Mouse (Mus musculus) forebrain, embryonic 11.5 days (tissue): ENCODE data around the gene Mrpl42. TPM values are rescaled to one million over a fixed set of nuclear protein-coding genes. Genes with fewer than 3 reads are reported as not detected.

Source experiments
- ATAC-seq: fragments of 200-750 bp; cut with Nextera tagmentation; replicated peaks from 2 replicates; pipeline ENCODE4 v1.8.0; 2017; ENCODE audit warnings: moderate TSS enrichment; ENCODE audit not compliant: low FRiP score
- DNase-seq: peaks from one replicate; pipeline ENCODE4 v3.0.0-alpha.2; 2017; ENCODE audit warnings: low spot score
- H3K27ac ChIP-seq: fragments of 300-500 bp; sonication (generic); 2 replicates; pipeline ENCODE4 v1.5.1; 2014; ENCODE audit warnings: low read depth, low read length
- H3K27me3 ChIP-seq: fragments of 300-500 bp; sonication (generic); 2 replicates; pipeline ENCODE4 v1.6.1; 2014; ENCODE audit warnings: mild to moderate bottlenecking, low read length, mixed read lengths; ENCODE audit not compliant: control insufficient read depth, insufficient read depth
- H3K36me3 ChIP-seq: fragments of 300-500 bp; sonication (generic); 2 replicates; pipeline ENCODE4 v1.6.1; 2014; ENCODE audit warnings: mild to moderate bottlenecking, low read length, moderate library complexity, mixed read lengths; ENCODE audit not compliant: control insufficient read depth, insufficient read depth
- H3K4me1 ChIP-seq: fragments of 300-500 bp; sonication (generic); replicated peaks from 2 replicates; pipeline ENCODE4 v1.6.1; 2014; ENCODE audit warnings: low read length, mixed read lengths; ENCODE audit not compliant: control insufficient read depth, insufficient read depth
- H3K4me2 ChIP-seq: fragments of 300-500 bp; sonication (generic); 2 replicates; pipeline ENCODE4 v1.6.1; 2014; ENCODE audit warnings: low read depth, mild to moderate bottlenecking, low read length, moderate library complexity, mixed read lengths; ENCODE audit not compliant: severe bottlenecking
- H3K4me3 ChIP-seq: fragments of 300-500 bp; sonication (generic); 2 replicates; pipeline ENCODE4 v1.5.1; 2014; ENCODE audit warnings: low read depth, low read length
- H3K9ac ChIP-seq: fragments of 300-500 bp; sonication (generic); 2 replicates; pipeline ENCODE4 v1.6.1; 2014; ENCODE audit warnings: low read length
- H3K9me3 ChIP-seq: fragments of 300-500 bp; sonication (generic); 2 replicates; pipeline ENCODE4 v1.6.1; 2016; ENCODE audit warnings: low read length, mixed read lengths; ENCODE audit not compliant: control insufficient read depth
- WGBS: fragments of 180-500 bp; shearing (Covaris S2); extraction: QIAGEN DNeasy Blood & Tissue Kit; methylation state at CpG from one replicate; pipeline ENCODE4 v1.1.7; 2014; 5-methylcytosine and 5-hydroxymethylcytosine counted together
- polyA plus RNA-seq: library from polyadenylated mRNA; unstranded; fragments of >200 nt; fragmentation: Nextera tagmentation; extraction: Ambion mirVana; gene quantifications from 2 replicates; pipeline ENCODE4 v1.2.1, GENCODE M21; 2014

Mrpl42 gene
- polyA plus RNA-seq, 1 experiment from 2014 or later: 345 TPM

DNA sequence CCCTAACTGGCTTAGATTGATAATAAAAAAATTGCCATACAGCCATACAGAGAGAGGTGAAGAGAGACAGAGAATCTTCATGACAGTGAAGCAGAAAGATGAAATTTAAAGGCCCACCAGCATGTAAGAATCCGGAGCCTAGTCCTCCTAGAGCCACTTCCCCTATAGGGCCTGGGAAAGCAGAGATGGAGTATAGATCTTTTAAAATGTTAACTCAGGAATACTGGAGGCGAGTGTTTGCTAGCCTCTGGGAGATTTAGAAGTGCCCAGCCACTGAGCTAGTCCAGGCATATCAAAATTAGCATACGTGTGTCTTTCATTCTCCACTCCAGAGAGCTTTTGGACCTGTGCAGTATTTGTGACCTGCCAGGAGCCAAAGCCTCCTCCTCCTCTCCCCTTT lies 7.5 kb upstream of the Mrpl42 start:
- H3K4me3 ChIP-seq: no peak overlapping the region
- H3K4me2 ChIP-seq: no peak overlapping the region
- peaks cover 2% of the 10 kb centered on the region; the same call in 1 of the 2 replicates for H3K4me1 ChIP-seq
- no peaks in the 10 kb centered on the region for H3K27me3 ChIP-seq
- H3K27ac ChIP-seq: no peak overlapping the region
- H3K9me3 ChIP-seq: peaks cover 2% of the 10 kb centered on the region; the same call in 1 of the 2 replicates
- 76% methylated on average over 3 of the region's 3 CpGs for WGBS
- no peak for DNase-seq
- ATAC-seq: no peak
- H3K9ac ChIP-seq: no peak overlapping the region
- no peaks in the 10 kb centered on the region for H3K36me3 ChIP-seq

DNA sequence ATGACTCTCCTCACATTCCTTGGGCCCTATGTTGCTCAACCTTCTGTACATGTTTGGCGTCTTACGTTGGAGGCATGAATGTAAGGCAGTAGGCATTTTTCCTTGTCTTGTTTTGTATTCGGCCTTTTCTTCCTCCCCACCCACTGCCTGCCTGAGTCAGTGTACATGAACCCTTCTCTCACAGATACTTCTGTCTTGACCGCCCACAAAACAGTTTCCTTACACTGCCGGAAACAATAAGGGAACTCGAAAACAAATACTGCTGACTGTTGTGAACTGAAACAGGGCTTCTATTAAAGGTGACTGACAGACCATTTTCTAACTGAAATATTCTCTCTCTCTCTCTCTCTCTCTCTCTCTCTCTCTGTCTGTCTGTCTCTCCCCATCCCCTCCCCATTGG lies 7.1 kb upstream of the Mrpl42 start:
- H3K9ac ChIP-seq: no peak overlapping the region
- no peak overlapping the region for H3K27ac ChIP-seq
- no peaks in the 10 kb centered on the region for H3K27me3 ChIP-seq
- DNase-seq: no peak
- H3K9me3 ChIP-seq: peaks cover 2% of the 10 kb centered on the region; the same call in 1 of the 2 replicates
- no peak for ATAC-seq
- H3K4me3 ChIP-seq: no peak overlapping the region
- 79% methylated on average over 6 of the region's 6 CpGs for WGBS
- no peak overlapping the region for H3K4me2 ChIP-seq
- H3K36me3 ChIP-seq: no peaks in the 10 kb centered on the region
- no peaks in the 10 kb centered on the region for H3K4me1 ChIP-seq

DNA sequence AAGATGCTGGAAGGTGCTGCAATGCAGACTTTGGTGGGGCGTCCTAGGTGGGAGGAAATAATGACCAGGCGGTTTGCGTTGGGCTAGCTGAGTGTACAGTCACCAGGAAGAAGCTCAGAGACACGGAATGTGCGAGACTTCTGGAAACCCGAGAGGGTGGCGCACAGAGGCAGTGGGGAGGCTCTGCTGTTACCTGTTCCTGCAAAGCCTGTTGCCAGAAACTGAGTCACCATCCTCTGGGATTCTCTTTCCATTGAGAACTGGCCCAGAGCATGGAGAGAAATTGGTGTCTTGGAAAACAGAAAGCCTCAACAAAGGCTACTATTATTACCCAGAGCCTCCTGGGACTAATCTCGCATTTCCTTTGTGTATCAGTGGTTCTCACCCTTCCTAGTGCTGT lies 6.4 kb upstream of the Mrpl42 start:
- ATAC-seq (no peak), DNase-seq (no peak)
- H3K36me3 ChIP-seq: no peaks in the 10 kb centered on the region
- no peaks in the 10 kb centered on the region for H3K4me1 ChIP-seq
- H3K9me3 ChIP-seq: peaks cover 2% of the 10 kb centered on the region; the same call in 1 of the 2 replicates
- no peak overlapping the region for H3K9ac ChIP-seq
- H3K4me2 ChIP-seq: no peak overlapping the region
- H3K4me3 ChIP-seq: no peak overlapping the region
- no peak overlapping the region for H3K27ac ChIP-seq
- H3K27me3 ChIP-seq: no peaks in the 10 kb centered on the region
- 85% methylated on average over 8 of the region's 8 CpGs for WGBS

DNA sequence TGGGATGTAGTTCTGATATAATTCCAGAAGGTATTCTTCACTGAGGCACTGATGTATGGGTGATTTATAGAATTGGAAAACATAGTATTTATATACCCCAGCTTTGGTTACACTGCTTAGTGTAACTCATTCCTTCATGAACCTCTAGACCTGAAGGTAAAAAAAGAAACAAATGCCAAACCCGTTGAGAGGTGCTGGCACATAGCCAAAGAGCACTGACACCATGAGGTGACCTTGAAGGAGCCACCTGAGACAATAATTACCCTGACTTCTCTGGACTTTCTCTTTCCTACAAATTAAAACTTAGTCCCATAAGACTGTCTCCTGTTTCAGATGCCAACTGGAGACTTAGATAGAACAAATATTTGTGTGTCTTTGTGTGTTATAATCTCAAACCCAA lies 2.6 kb upstream of the Mrpl42 start:
- Histone ChIP-seq H3K4me2 (no peak overlapping the region), H3K9ac (no peak overlapping the region), H3K4me3 (no peak overlapping the region), H3K27ac (no peak overlapping the region), H3K9me3 (no peaks in the 10 kb centered on the region), H3K4me1 (peaks cover 6% of the 10 kb centered on the region), H3K36me3 (no peaks in the 10 kb centered on the region), H3K27me3 (no peaks in the 10 kb centered on the region)
- 68% methylated on average over 1 of the region's 1 CpGs for WGBS
- DNase-seq: no peak
- no peak for ATAC-seq

DNA sequence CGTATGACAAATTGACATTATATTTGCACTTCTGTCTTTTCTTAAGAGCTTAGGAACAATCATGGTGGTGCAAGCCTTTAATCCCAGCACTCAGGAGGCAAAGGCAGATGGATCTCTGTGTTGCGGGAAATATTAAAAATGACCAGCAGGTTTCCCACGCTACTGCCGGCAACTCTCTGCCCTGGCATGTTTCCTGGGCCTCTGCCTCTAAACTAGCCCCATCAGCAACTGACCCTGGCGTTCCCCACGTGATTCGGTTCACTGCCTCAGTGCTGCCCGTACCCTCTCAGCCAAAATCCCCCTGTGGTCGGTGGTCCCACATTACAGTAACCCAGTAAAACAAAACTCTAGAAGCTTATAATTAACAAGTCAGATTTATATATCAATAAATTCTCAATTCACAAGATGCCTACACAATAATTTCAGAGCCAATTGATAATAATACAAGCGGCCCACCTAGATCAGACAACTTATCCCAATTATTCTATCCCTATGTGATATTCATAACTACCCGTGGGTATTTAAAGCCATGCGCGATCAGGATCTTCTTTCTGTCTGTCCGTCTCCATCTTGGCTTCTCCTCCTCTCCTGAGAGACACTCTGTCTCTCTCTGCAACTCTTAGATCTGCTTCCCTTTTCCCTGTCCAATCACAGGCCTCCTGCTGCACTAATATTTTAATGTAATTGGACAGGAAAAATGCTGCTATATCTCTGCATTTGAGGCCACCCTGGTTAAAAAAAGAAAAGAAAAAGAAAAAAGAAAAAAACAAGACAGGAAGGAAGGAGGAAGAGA lies 1.9 kb upstream of the Mrpl42 start:
- H3K36me3 ChIP-seq: no peaks in the 10 kb centered on the region
- no peak overlapping the region for H3K4me3 ChIP-seq
- no peak overlapping the region for H3K4me2 ChIP-seq
- H3K4me1 ChIP-seq: peaks cover 6% of the 10 kb centered on the region
- H3K9me3 ChIP-seq: no peaks in the 10 kb centered on the region
- H3K9ac ChIP-seq: no peak overlapping the region
- no peaks in the 10 kb centered on the region for H3K27me3 ChIP-seq
- 88% methylated on average over 14 of the region's 14 CpGs for WGBS
- DNase-seq (no peak), ATAC-seq (no peak)
- H3K27ac ChIP-seq: no peak overlapping the region

DNA sequence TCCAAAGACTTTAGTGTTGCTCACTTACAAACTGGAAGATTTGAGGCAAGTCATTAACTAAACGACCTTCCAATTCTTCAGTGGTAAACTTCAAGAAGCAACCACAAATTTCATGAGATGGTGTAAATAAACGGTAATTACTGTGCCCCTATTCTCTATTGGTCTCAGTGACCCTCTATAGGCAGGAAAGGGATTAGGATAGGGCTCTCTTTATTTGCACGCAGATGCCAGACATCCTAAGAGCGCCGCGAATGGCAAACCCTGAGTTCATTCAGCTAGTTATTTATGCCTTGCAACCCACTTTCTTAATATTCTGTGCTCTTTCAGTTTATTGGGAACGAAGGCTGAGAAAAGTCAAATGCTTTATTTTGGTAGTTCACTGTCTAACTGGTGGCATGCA lies 707 bp downstream of the Mrpl42 start:
- DNase-seq (no peak), ATAC-seq (0 out of 2 replicates have a peak, but pooled peaks have one; percentile 61)
- 2% methylated on average over 7 of the region's 7 CpGs for WGBS

DNA sequence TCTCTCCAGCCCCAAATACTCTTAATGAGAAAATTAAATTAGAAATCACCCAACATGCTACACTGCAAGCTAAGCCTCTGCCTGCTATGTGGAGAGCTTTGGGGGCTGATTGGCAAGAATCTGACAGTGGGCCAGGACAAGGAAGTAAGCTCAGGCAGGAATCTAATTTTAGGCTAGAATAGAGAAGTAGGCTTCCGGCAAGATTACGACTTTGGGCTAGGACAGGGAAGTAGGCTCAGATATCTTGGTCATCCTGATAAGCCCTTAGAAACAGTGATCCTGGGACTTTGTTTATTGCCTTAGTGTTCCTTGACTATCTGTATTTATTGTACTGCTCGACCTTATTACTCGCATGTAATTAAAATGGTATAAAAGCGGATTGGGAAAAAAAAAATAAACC lies 7.5 kb downstream of the Mrpl42 start:
- Histone ChIP-seq H3K9me3 (no peaks in the 10 kb centered on the region; the same call in 1 of the 2 replicates), H3K9ac (no peak overlapping the region), H3K4me3 (no peak overlapping the region), H3K27me3 (no peaks in the 10 kb centered on the region), H3K27ac (no peak overlapping the region), H3K4me2 (no peak overlapping the region), H3K36me3 (peaks cover 21% of the 10 kb centered on the region), H3K4me1 (no peaks in the 10 kb centered on the region)
- no peak for DNase-seq
- WGBS: 97% methylated on average over 5 of the region's 5 CpGs
- ATAC-seq: no peak

More for the DNA sequence above, 707 bp downstream of the Mrpl42 start:
- H3K9me3 ChIP-seq: no peaks in the 10 kb centered on the region
- H3K36me3 ChIP-seq: no peaks in the 10 kb centered on the region
- H3K4me2 ChIP-seq: peak overlapping the region; percentile 61
- H3K4me1 ChIP-seq: peaks cover 6% of the 10 kb centered on the region
- H3K27me3 ChIP-seq: no peaks in the 10 kb centered on the region
- peak overlapping the region; percentile 81 for H3K9ac ChIP-seq
- peak overlapping the region; percentile 66 for H3K27ac ChIP-seq
- peak overlapping the region; percentile 81 for H3K4me3 ChIP-seq

DNA sequence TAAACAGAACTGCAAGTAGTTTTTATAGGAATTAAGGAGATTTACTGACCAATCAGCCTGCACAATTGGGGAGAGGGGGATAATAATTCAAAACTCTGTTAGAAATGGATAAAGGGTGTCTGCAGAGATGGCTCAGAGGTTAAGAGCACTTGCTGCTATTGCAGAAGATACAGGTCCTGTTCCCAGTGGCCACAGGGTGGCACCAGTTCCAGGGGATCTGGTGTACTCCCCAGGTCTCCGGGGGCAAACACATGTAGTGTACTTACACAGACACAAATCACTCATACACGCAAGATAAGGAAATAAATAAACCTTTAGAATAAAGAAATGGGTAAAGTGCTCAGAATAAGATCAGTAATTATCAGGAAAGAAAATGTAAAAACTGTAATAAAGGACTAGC lies 12.1 kb downstream of the Mrpl42 start:
- ATAC-seq (no peak), DNase-seq (no peak)
- 87% methylated on average over 2 of the region's 2 CpGs for WGBS
- H3K9ac ChIP-seq: no peak overlapping the region
- peaks cover 24% of the 10 kb centered on the region for H3K36me3 ChIP-seq
- no peaks in the 10 kb centered on the region for H3K27me3 ChIP-seq
- H3K27ac ChIP-seq: no peak overlapping the region
- no peaks in the 10 kb centered on the region for H3K4me1 ChIP-seq
- H3K4me3 ChIP-seq: no peak overlapping the region
- no peaks in the 10 kb centered on the region; the same call in 1 of the 2 replicates for H3K9me3 ChIP-seq
- no peak overlapping the region for H3K4me2 ChIP-seq

DNA sequence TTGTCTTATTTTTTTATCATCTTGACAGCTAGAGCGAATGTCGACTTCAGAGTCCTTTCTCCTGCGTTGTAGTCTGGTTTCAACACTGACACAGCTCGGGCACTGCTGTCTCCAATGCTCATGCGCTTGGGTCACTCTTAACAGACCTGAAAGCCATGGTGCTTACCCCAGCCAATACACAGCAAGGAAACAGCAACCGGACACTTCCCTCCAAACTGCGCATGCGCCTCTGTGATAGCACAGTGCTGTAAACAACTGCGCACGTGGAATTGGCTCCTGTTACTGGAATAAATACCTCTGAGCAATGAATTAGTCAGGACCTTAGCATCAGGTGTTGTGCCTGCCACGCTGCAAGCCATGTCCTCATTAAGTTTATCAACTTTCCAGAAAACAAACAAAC lies 24.2 kb downstream of the Mrpl42 start:
- no peak overlapping the region for H3K4me2 ChIP-seq
- WGBS: 87% methylated on average over 11 of the region's 11 CpGs
- H3K27ac ChIP-seq: no peak overlapping the region

More for the DNA sequence above, 24.2 kb downstream of the Mrpl42 start:
- Histone ChIP-seq H3K36me3 (no peaks in the 10 kb centered on the region; the same call in 1 of the 2 replicates), H3K27me3 (no peaks in the 10 kb centered on the region), H3K4me1 (no peaks in the 10 kb centered on the region), H3K9ac (no peak overlapping the region), H3K9me3 (no peaks in the 10 kb centered on the region), H3K4me3 (no peak overlapping the region)
- DNase-seq (no peak), ATAC-seq (no peak)
